Mouse (Mus musculus) CD4-positive, CD25-positive, alpha-beta regulatory T cell, adult 4 months (primary cell): ENCODE results near the gene Cuedc1. TPM values are rescaled to one million over a fixed set of nuclear protein-coding genes. Genes with fewer than 3 reads are reported as not detected.

Experiments used
- ATAC-seq: one replicate; pipeline ENCODE4 v1.8.0; 2017
- polyA plus RNA-seq, 2 experiments: library from polyadenylated mRNA; unstranded; fragments of 100-300 nt; shearing (Covaris generic); gene quantifications; one replicate each; pipeline ENCODE4 v1.2.1; 2017

The Cuedc1 gene
- polyA plus RNA-seq, 2 experiments from 2014 or later, result 4.1 to 9.9 TPM

GRCm38 (mm10) chr11:88148638-88149279 is 50.9 kb downstream of the Cuedc1 start:
- no peak for ATAC-seq

- ATAC-seq, result no peak
Observed at GRCm38 (mm10) chr11:88151379-88152155, 53.7 kb downstream of the Cuedc1 start.

GRCm38 (mm10) chr11:88153880-88154279 is 56.0 kb downstream of the Cuedc1 start:
- ATAC-seq, result no peak

GRCm38 (mm10) chr11:88154500-88154899 is 56.6 kb downstream of the Cuedc1 start:
- no peak for ATAC-seq

GRCm38 (mm10) chr11:88155451-88155850 is 57.6 kb downstream of the Cuedc1 start:
- ATAC-seq, result no peak

GRCm38 (mm10) chr11:88155998-88156397 is 58.1 kb downstream of the Cuedc1 start:
- ATAC-seq, result no peak

GRCm38 (mm10) chr11:88156403-88156802 is 58.5 kb downstream of the Cuedc1 start:
- no peak for ATAC-seq

GRCm38 (mm10) chr11:88158842-88159246 is 61.0 kb downstream of the Cuedc1 start:
- ATAC-seq, result no peak

- ATAC-seq, result no peak
Observed at GRCm38 (mm10) chr11:88159389-88159788, 61.5 kb downstream of the Cuedc1 start.

GRCm38 (mm10) chr11:88160316-88160715 is 62.5 kb downstream of the Cuedc1 start:
- no peak for ATAC-seq

GRCm38 (mm10) chr11:88161051-88161581 is 63.3 kb downstream of the Cuedc1 start:
- ATAC-seq, result peak; percentile 27

- peak; percentile 79 for ATAC-seq
Observed at GRCm38 (mm10) chr11:88161651-88162362, 63.9 kb downstream of the Cuedc1 start.

- ATAC-seq, result no peak
Observed at GRCm38 (mm10) chr11:88162740-88163139, 64.9 kb downstream of the Cuedc1 start.

GRCm38 (mm10) chr11:88164213-88164723 is 66.4 kb downstream of the Cuedc1 start:
- no peak for ATAC-seq

GRCm38 (mm10) chr11:88164801-88165377 is 67.0 kb downstream of the Cuedc1 start:
- no peak for ATAC-seq

- no peak for ATAC-seq
Observed at GRCm38 (mm10) chr11:88165683-88166364, 68.0 kb downstream of the Cuedc1 start.

GRCm38 (mm10) chr11:88166471-88166870 is 68.6 kb downstream of the Cuedc1 start:
- ATAC-seq, result no peak

GRCm38 (mm10) chr11:88168611-88169010 is 70.8 kb downstream of the Cuedc1 start:
- ATAC-seq, result no peak

GRCm38 (mm10) chr11:88169531-88170040 is 71.7 kb downstream of the Cuedc1 start:
- ATAC-seq, result no peak

GRCm38 (mm10) chr11:88170606-88171005 is 72.7 kb downstream of the Cuedc1 start:
- no peak for ATAC-seq

- ATAC-seq, result no peak
Observed at GRCm38 (mm10) chr11:88171876-88172442, 74.1 kb downstream of the Cuedc1 start.
